Mouse (Mus musculus): ENCODE data around the gene Scg5. TPM values are rescaled to one million over a fixed set of nuclear protein-coding genes. Genes with fewer than 3 reads are reported as not detected.

Scg5 gene
- polyA plus RNA-seq (2015; fragmentation: Nextera tagmentation; extraction: Ambion mirVana) = 1.0 and 1.3 TPM in 2 replicates

DNA sequence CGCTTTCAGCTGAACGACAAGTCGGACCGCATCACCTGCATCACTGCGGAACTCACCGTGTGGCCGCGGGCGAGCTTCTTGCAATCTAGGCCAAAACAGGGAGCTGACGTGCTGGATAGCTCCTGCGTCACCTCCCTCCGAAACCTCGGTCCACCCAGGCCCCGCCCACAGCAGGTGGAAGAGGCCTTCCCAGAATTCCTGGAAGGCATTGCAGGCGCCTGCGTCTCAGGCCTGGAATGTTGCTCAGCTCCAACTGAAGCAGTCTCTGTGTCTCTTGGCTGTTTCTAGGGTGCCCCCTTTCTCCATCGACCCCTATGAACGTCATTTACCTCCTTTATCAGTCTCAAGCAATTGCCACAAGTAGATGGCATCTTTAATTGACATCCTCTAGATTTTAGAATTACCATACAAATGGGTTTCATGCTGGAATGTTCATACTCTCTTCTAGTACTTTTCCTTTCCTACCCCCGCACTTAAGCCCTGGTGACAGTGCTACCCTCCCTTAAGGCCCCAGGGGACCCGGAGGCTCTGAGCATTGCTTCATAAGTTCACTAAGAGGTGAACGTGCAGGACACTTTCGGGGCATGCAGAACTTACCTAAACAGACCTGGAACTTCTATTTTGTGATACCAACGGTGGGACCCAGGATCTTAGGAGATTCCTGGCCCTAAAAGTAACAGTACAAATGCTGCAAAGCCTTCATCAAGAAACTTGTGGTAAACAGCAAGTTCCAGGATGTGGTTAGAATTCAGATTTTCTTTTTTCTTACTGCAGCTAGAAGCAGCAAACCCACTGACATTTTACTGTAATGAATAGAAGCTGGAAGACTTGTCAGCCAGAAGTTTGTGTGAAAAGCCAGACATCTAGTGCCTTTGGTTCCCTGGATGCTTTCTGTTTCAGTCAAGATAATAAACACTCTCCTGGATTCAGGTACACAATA lies at the start of gene Scg5:
Gene Scg5 (minus strand): TSS at position 179 of the 940 bp plus-strand sequence.

DNA sequence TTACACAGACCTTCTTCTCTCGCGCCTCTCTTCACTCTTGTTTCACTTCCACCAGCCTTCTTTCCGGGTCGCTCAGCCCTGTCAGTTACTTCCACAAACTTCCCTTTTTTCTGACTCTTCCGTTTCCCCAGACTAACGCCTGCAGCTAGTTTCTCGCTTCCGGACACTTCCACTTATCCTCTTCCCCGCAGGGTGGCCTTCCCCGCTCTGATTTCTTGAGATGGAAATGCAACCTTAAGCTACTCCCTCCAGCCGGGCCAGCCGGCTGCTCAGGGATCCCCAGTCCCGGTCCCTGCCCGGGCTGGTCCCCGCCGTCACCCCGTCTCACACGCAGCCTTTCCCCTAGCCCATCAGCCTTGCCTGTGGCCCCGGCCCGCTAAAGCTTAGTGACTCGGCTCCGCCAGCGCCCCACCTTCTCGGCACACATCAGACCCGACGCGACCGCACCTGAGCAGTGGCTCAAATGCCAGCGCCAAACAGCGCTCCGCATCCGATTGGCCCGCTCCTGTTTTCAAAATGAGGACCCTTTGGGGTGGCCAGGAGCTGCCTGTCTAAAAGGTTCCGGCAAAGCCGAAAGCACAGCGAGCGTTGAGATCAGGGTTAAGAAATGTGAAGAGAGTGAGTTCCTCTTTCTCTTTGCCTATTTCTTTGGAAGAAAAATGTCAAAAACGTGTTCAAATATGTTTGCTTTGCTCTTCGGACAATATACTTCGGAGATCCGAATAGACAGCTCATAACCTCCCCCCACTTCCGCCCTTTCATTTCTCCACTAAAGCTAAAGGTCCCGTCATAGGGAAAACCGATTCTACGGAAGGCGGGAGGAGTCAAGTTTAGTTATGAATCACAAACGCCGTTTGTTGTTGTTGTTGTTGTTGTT lies 19.6 kb upstream of the Scg5 start, which contains the start of gene Arhgap11a:
Gene Arhgap11a (minus strand): TSS at position 417 of the 877 bp plus-strand sequence.

GRCm38 (mm10) chr2:113758311-113759161 lies 70.4 kb downstream of the Scg5 start, which contains the start of gene Grem1:
Gene Grem1 (minus strand): TSS chr2:113758646.

Other genes starting within 250 kb of the Scg5 start
- gene Grem1, start 70.5 kb downstream of the Scg5 start, polyA plus RNA-seq (2015; fragmentation: Nextera tagmentation; extraction: Ambion mirVana) = 0.10 and 0.12 TPM in 2 replicates
- gene Arhgap11a, start 19.5 kb upstream of the Scg5 start, polyA plus RNA-seq (2015; fragmentation: Nextera tagmentation; extraction: Ambion mirVana) = 19.0 and 20.4 TPM in 2 replicates
- not detected in 2 replicates for gene Gjd2, start 184.5 kb upstream of the Scg5 start, polyA plus RNA-seq (2015; fragmentation: Nextera tagmentation; extraction: Ambion mirVana)
- gene Actc1, start 224.4 kb upstream of the Scg5 start, polyA plus RNA-seq (2015; fragmentation: Nextera tagmentation; extraction: Ambion mirVana) = 1.2 TPM in 2 replicates